Mouse (Mus musculus) cerebellum, adult 8-10 months (tissue): ENCODE data around the gene Oat.

Experiments
- DNase-seq: peaks from one replicate; pipeline ENCODE4 v3.0.0; 2022

Oat gene

GRCm38 (mm10) chr7:132529206-132529605, 47.0 kb downstream of the Oat start:
- DNase-seq: no peak

DNA sequence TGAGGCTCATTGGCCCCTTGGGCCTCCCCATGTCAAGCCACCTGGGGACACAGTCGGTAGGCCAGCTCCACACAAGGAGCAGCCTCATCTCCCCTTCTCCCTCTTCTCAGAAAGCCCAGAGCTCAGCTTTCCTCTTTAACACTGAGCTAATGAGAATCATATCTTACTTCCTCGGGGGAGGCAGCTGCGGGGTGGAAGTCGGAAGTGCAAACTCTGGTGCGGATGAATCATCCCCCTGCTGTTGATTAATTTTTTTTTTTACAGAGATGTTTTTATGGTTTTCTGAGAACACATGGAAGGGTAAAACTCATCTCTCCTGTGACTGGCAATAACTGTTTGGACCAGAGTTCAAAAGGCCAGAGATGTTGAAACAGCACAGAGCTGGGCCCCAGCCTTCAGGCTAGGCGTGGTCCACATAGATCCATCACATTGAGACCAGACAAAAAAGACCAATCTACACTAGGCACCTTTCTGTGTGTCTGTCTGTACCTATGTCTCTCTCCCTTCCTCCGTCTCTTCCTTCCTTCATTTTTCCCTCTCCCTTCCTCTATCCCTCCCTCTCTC, 62.7 kb downstream of the Oat start:
- no peak for DNase-seq

- no peak for DNase-seq
These were observed 67.1 kb downstream of the Oat start for GRCm38 (mm10) chr7:132509110-132509509.
